Mouse (Mus musculus): Measurements from ENCODE around the gene Fads1. TPM values are rescaled to one million over a fixed set of nuclear protein-coding genes. Genes with fewer than 3 reads are reported as not detected.

Gene Fads1
- polyA plus RNA-seq (2014; fragmentation: Nextera tagmentation; extraction: Ambion mirVana): 148 and 165 TPM in 2 replicates

DNA sequence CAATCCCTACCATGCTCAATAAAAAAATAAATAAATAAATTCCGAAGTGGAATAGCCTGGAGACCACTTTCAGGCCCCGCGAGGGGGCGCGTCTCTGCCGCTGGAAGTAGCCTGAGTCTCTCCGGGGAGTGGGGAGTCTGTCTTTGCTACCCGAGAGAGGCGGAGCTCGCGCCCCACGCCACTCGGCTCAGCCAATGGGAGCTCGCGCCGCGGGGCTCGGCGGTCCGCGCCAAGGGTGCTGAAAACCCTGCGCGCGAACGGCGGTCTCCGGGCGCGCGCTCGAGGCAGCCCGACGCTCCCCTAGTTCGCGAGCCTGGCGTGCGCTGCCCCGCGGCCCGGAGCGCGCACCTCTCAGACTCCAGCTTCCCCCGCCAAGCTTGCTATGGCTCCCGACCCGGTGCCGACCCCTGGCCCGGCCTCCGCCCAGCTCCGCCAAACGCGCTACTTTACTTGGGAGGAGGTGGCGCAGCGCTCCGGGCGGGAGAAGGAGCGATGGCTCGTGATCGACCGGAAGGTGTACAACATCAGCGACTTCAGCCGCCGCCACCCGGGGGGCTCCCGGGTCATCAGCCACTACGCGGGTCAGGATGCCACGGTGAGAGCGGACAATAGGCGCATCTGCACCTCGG lies at the start of gene Fads1:
Gene Fads1, plus strand, starts transcription at position 219 of the 629 bp plus-strand sequence.
- Histone ChIP-seq H3K4me3 (ENCODE audit: low read depth, low read length) (peak within 1 kb of the TSS; percentile 92), H3K27ac (ENCODE audit: low read depth, low read length) (peak within 1 kb of the TSS; percentile 97), H3K9ac (replicated peaks; ENCODE audit: low read depth, low read length) (peak within 1 kb of the TSS; percentile 95), H3K9me3 (ENCODE audit: control insufficient read depth, low read length) (no peaks in the 10 kb centered on the region), H3K4me1 (ENCODE audit: control insufficient read depth, insufficient read depth, low read length) (peaks cover 21% of the 10 kb centered on the region), H3K36me3 (ENCODE audit: control insufficient read depth, insufficient read depth, low read length) (peaks cover 19% of the 10 kb centered on the region), H3K27me3 (ENCODE audit: control insufficient read depth, insufficient read depth, low read length) (no peaks in the 10 kb centered on the region), H3K4me2 (ENCODE audit: low read depth, low read length) (peak within 1 kb of the TSS; percentile 85)
- WGBS: under 1% methylated on average over 70 of the region's 70 CpGs
- peak; percentile 96 for ATAC-seq (ENCODE audit: low read depth)

DNA sequence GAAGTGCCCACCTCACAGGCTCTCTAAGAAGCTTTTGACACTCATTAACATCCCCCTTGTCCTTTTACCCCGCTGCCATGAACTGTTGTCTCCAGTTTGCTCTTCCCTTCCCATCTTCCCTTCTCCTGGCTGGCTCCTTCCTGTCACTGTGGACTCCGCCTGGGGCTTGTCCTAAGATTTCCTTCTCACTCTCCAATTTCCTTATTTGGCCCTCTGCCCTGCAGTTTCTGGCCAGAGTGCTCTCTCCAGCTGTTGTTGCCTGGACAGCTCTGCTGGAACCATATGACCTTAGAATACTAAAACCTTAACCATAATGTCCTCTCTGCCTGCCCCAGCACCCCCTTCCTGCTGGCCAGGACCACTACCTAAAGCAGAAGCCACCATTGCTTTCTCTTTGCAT lies 48.0 kb upstream of the Fads1 start:
- H3K4me3 ChIP-seq (ENCODE audit: low read depth, low read length): no peak overlapping the region
- H3K27me3 ChIP-seq (ENCODE audit: control insufficient read depth, insufficient read depth, low read length): no peaks in the 10 kb centered on the region
- ATAC-seq (ENCODE audit: low read depth): no peak
- no peak overlapping the region for H3K4me2 ChIP-seq (ENCODE audit: low read depth, low read length)
- H3K36me3 ChIP-seq (ENCODE audit: control insufficient read depth, insufficient read depth, low read length): no peaks in the 10 kb centered on the region
- no peaks in the 10 kb centered on the region for H3K4me1 ChIP-seq (ENCODE audit: control insufficient read depth, insufficient read depth, low read length)
- H3K9me3 ChIP-seq (ENCODE audit: control insufficient read depth, low read length): no peaks in the 10 kb centered on the region
- WGBS: 70% methylated on average over 2 of the region's 2 CpGs
- H3K27ac ChIP-seq (ENCODE audit: low read depth, low read length): no peak overlapping the region
- H3K9ac ChIP-seq (replicated peaks; ENCODE audit: low read depth, low read length): no peak overlapping the region

DNA sequence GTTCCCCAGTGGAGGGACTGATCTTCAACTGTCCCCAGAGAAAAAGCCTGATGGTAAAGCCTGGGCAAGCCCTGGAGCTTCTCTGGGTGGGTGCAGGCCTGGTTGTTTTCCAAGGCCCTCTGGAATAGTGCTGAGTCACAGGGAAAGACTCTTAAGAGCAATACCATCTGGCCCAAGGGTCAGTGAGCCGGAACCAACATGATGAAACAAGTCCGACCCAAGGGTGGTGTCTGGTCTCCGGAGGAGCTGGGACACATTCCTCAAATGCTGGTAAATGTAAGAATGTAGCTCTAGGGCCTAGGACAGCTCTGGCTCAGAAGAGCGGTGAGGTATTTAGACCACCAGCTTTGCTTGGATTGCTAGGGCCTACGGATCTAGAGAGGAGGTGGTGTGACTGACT lies 45.3 kb upstream of the Fads1 start:
- 88% methylated on average over 5 of the region's 5 CpGs for WGBS
- no peak overlapping the region for H3K4me3 ChIP-seq (ENCODE audit: low read depth, low read length)
- no peaks in the 10 kb centered on the region for H3K9me3 ChIP-seq (ENCODE audit: control insufficient read depth, low read length)
- H3K9ac ChIP-seq (replicated peaks; ENCODE audit: low read depth, low read length): no peak overlapping the region
- H3K27me3 ChIP-seq (ENCODE audit: control insufficient read depth, insufficient read depth, low read length): no peaks in the 10 kb centered on the region
- no peaks in the 10 kb centered on the region for H3K4me1 ChIP-seq (ENCODE audit: control insufficient read depth, insufficient read depth, low read length)
- H3K4me2 ChIP-seq (ENCODE audit: low read depth, low read length): no peak overlapping the region
- no peak for ATAC-seq (ENCODE audit: low read depth)
- H3K27ac ChIP-seq (ENCODE audit: low read depth, low read length): no peak overlapping the region
- no peaks in the 10 kb centered on the region for H3K36me3 ChIP-seq (ENCODE audit: control insufficient read depth, insufficient read depth, low read length)

DNA sequence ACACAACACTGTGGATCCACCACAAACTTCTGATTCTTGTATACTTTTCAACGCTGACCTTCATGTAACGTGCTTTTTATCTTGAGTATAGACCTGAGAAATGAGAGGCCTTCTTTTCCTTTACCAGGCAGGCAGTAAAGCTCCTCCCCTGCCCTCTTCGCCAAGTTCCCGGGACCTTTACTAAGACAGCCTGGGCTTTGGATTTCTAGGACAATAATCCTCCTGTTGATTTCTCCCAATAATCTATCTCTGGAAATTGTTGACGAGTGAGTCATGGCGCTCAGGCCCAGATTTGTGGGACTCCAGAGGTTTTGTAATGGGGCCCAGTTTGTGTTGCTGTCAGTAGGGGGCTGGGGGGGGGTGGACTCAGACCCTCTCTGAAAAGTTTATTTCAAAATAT lies 43.0 kb upstream of the Fads1 start:
- H3K9me3 ChIP-seq (ENCODE audit: control insufficient read depth, low read length): no peaks in the 10 kb centered on the region
- H3K36me3 ChIP-seq (ENCODE audit: control insufficient read depth, insufficient read depth, low read length): no peaks in the 10 kb centered on the region
- H3K9ac ChIP-seq (replicated peaks; ENCODE audit: low read depth, low read length): no peak overlapping the region
- no peak overlapping the region for H3K4me3 ChIP-seq (ENCODE audit: low read depth, low read length)
- no peak overlapping the region for H3K4me2 ChIP-seq (ENCODE audit: low read depth, low read length)
- H3K4me1 ChIP-seq (ENCODE audit: control insufficient read depth, insufficient read depth, low read length): no peaks in the 10 kb centered on the region
- H3K27ac ChIP-seq (ENCODE audit: low read depth, low read length): no peak overlapping the region
- ATAC-seq (ENCODE audit: low read depth): no peak
- no peaks in the 10 kb centered on the region for H3K27me3 ChIP-seq (ENCODE audit: control insufficient read depth, insufficient read depth, low read length)
- 84% methylated on average over 6 of the region's 6 CpGs for WGBS

DNA sequence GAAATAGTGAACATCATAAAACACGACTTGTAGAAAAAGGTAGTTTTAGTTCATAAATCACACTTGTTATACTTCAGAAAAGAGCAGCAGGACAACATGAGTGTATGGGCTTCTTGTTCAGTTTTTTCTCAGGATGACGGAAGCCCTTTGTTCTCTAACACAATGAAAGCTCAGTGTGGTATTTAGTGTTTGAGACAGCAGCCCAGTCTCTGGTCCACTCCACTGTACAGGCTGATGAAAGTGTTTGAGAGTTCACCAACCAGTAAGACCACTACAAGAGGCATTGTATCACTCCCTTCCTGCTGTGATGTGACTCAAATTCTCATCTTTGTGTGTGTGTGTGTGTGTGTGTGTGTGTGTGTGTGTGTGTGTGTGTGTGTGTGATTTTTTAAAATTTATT lies 39.0 kb upstream of the Fads1 start:
- no peaks in the 10 kb centered on the region for H3K9me3 ChIP-seq (ENCODE audit: control insufficient read depth, low read length)
- H3K27ac ChIP-seq (ENCODE audit: low read depth, low read length): no peak overlapping the region
- H3K4me3 ChIP-seq (ENCODE audit: low read depth, low read length): no peak overlapping the region
- no peak overlapping the region for H3K9ac ChIP-seq (replicated peaks; ENCODE audit: low read depth, low read length)
- 14% methylated on average over 2 of the region's 2 CpGs for WGBS
- H3K36me3 ChIP-seq (ENCODE audit: control insufficient read depth, insufficient read depth, low read length): no peaks in the 10 kb centered on the region
- ATAC-seq (ENCODE audit: low read depth): no peak
- H3K4me1 ChIP-seq (ENCODE audit: control insufficient read depth, insufficient read depth, low read length): no peaks in the 10 kb centered on the region
- H3K4me2 ChIP-seq (ENCODE audit: low read depth, low read length): no peak overlapping the region
- H3K27me3 ChIP-seq (ENCODE audit: control insufficient read depth, insufficient read depth, low read length): no peaks in the 10 kb centered on the region

DNA sequence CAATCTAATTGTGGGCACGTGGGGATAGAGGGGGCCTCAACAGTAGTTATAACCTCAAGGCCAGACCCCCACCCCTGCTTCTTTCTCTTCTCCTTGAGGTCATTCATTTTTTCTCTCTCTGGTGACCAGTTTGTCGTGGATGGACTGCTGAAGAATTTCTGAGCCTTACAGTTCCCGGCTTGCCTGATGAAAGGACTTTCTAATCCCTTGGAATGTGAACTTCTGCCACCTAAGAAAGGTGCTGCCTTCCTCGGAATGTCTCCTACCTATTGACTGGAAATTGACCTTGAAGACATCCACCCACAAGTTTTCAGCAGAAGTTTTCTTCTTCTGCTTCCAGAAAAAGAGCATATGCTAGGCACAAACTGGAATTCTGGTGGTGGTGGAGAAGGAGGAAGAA lies 38.2 kb upstream of the Fads1 start:
- Histone ChIP-seq H3K27ac (ENCODE audit: low read depth, low read length) (no peak overlapping the region), H3K9me3 (ENCODE audit: control insufficient read depth, low read length) (no peaks in the 10 kb centered on the region), H3K36me3 (ENCODE audit: control insufficient read depth, insufficient read depth, low read length) (no peaks in the 10 kb centered on the region), H3K9ac (replicated peaks; ENCODE audit: low read depth, low read length) (no peak overlapping the region), H3K4me3 (ENCODE audit: low read depth, low read length) (no peak overlapping the region), H3K27me3 (ENCODE audit: control insufficient read depth, insufficient read depth, low read length) (no peaks in the 10 kb centered on the region), H3K4me1 (ENCODE audit: control insufficient read depth, insufficient read depth, low read length) (no peaks in the 10 kb centered on the region), H3K4me2 (ENCODE audit: low read depth, low read length) (no peak overlapping the region)
- 77% methylated on average over 4 of the region's 4 CpGs for WGBS
- no peak for ATAC-seq (ENCODE audit: low read depth)

DNA sequence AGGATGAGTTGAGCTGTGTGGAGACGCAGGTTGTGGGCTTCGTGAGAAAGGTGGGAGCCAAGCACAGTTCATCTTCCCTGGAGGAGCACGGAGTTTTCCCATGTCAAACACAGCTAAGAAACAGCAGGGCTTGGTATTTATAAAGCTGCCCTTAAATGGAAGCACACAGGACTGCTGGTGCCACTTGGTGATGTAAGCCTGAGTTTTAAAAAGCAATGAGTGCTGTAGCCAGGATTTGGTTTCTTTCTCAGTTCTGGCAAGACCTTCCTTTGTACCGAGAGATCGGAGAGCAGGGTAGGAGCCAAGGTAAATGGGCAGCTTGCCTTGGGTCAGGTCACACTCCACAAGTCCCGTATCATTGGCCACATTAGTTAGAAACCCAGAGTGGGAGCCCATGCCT lies 34.1 kb upstream of the Fads1 start:
- ATAC-seq (ENCODE audit: low read depth): no peak
- 86% methylated on average over 6 of the region's 6 CpGs for WGBS
- H3K9me3 ChIP-seq (ENCODE audit: control insufficient read depth, low read length): no peaks in the 10 kb centered on the region

DNA sequence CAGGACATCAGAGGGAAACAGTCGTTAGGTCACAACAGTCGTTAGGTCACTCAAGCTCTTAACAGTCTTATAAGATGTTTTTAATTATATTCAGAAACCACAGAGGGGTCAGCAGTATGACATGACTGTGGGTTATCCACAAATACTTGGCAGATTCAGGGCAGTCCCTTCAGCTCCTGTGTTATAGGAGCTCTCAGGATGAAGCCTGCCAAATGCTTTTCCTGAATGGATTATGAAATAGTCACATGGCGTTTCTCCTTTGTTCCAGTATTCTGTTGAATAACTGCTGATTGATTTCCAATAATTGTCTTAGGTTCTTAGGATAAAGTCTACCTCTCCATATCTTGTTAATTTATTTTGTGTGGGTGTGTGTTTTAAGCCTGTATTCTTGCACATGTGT lies 33.5 kb upstream of the Fads1 start:
- H3K9ac ChIP-seq (replicated peaks; ENCODE audit: low read depth, low read length): no peak overlapping the region
- no peak for ATAC-seq (ENCODE audit: low read depth)
- H3K4me2 ChIP-seq (ENCODE audit: low read depth, low read length): no peak overlapping the region
- no peaks in the 10 kb centered on the region for H3K4me1 ChIP-seq (ENCODE audit: control insufficient read depth, insufficient read depth, low read length)
- H3K36me3 ChIP-seq (ENCODE audit: control insufficient read depth, insufficient read depth, low read length): no peaks in the 10 kb centered on the region
- H3K9me3 ChIP-seq (ENCODE audit: control insufficient read depth, low read length): no peaks in the 10 kb centered on the region
- H3K27ac ChIP-seq (ENCODE audit: low read depth, low read length): no peak overlapping the region
- no peak overlapping the region for H3K4me3 ChIP-seq (ENCODE audit: low read depth, low read length)
- H3K27me3 ChIP-seq (ENCODE audit: control insufficient read depth, insufficient read depth, low read length): no peaks in the 10 kb centered on the region
- WGBS: 83% methylated on average over 3 of the region's 3 CpGs

More for the DNA sequence above, 34.1 kb upstream of the Fads1 start:
- no peak overlapping the region for H3K27ac ChIP-seq (ENCODE audit: low read depth, low read length)
- H3K27me3 ChIP-seq (ENCODE audit: control insufficient read depth, insufficient read depth, low read length): no peaks in the 10 kb centered on the region
- no peak overlapping the region for H3K4me3 ChIP-seq (ENCODE audit: low read depth, low read length)
- no peaks in the 10 kb centered on the region for H3K36me3 ChIP-seq (ENCODE audit: control insufficient read depth, insufficient read depth, low read length)
- no peaks in the 10 kb centered on the region for H3K4me1 ChIP-seq (ENCODE audit: control insufficient read depth, insufficient read depth, low read length)
- no peak overlapping the region for H3K4me2 ChIP-seq (ENCODE audit: low read depth, low read length)
- no peak overlapping the region for H3K9ac ChIP-seq (replicated peaks; ENCODE audit: low read depth, low read length)

DNA sequence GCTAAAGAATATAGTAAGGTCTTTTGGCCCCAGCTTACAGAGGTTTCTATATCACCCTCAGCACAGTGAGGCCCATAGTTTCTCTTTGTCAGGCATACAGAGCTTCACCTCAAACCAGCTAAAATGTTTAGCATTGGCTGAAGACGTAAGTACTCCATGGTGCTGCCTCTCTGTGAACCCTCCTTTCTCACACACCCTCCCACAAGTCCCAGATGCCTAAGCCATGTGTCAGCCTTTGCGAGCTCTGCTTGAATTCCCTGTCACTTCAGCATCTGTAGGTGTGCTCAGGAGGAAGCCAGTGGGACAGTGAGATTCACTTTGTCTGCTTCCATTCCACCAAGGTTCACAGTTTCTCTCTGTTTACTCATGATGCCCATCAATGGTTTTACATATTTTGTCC lies 25.0 kb upstream of the Fads1 start:
- Histone ChIP-seq H3K36me3 (ENCODE audit: control insufficient read depth, insufficient read depth, low read length) (no peaks in the 10 kb centered on the region), H3K9me3 (ENCODE audit: control insufficient read depth, low read length) (no peaks in the 10 kb centered on the region), H3K9ac (replicated peaks; ENCODE audit: low read depth, low read length) (no peak overlapping the region), H3K4me2 (ENCODE audit: low read depth, low read length) (no peak overlapping the region), H3K27me3 (ENCODE audit: control insufficient read depth, insufficient read depth, low read length) (no peaks in the 10 kb centered on the region), H3K4me3 (ENCODE audit: low read depth, low read length) (no peak overlapping the region), H3K27ac (ENCODE audit: low read depth, low read length) (no peak overlapping the region), H3K4me1 (ENCODE audit: control insufficient read depth, insufficient read depth, low read length) (no peaks in the 10 kb centered on the region)
- no peak for ATAC-seq (ENCODE audit: low read depth)
- whole genome bisulfite sequencing: 86% methylated on average over 2 of the region's 2 CpGs

All from neural tube, embryonic 14.5 days (tissue).